Comparison of ENCODE assay signal across 7 mouse cellular contexts in genomic region chr7:127472060-127472459, GRCm38 (mm10). TPM values are rescaled to one million over a fixed set of nuclear protein-coding genes. Genes with fewer than 3 reads are reported as not detected.
A peak's percentile ranks its signal among the peaks of the same experiment; 100 is the strongest.
DNase-seq lines count a peak whose midpoint lies in the region; ATAC-seq and TF ChIP-seq lines count a peak whose summit lies in the region.

No protein-coding gene starts in this region.

- peak overlapping the region; percentile 96 for H3K27ac ChIP-seq in lung, postnatal 0 days (ENCODE audit: low read length)
- H3K27ac ChIP-seq in embryonic facial prominence, embryonic 12.5 days, result peak overlapping the region; percentile 99
- peak overlapping the region; percentile 99 for H3K27ac ChIP-seq in intestine, embryonic 16.5 days (ENCODE audit: low read length)
- H3K27ac ChIP-seq in olfactory bulb, adult 2 months (ENCODE audit: insufficient read depth, low read depth, low read length), result peak overlapping the region; percentile 74

- peaks cover 4% of the 10 kb centered on the region; the same call in 1 of the 2 replicates for H3K4me1 ChIP-seq in lung, postnatal 0 days (ENCODE audit: insufficient read depth, low read depth, low read length)
- peaks cover 15% of the 10 kb centered on the region for H3K4me1 ChIP-seq in embryonic facial prominence, embryonic 12.5 days
- H3K4me1 ChIP-seq in intestine, embryonic 16.5 days (ENCODE audit: control insufficient read depth, insufficient read depth, low read length), result peaks cover 11% of the 10 kb centered on the region
- peaks cover 6% of the 10 kb centered on the region; the same call in 1 of the 2 replicates for H3K4me1 ChIP-seq in olfactory bulb, adult 2 months (ENCODE audit: control insufficient read depth, insufficient read depth, low read length)

- peak overlapping the region; percentile 83 for H3K9ac ChIP-seq in lung, postnatal 0 days (replicated peaks; ENCODE audit: low read depth)
- peak overlapping the region; percentile 84 for H3K9ac ChIP-seq in embryonic facial prominence, embryonic 12.5 days
- peak overlapping the region; percentile 95 for H3K9ac ChIP-seq in intestine, embryonic 16.5 days (ENCODE audit: low read depth, low read length)

- peak; percentile 44 for DNase-seq in lung, postnatal 0 days (ENCODE audit: low spot score)
- DNase-seq in lung, postnatal 10 days, result no peak
- DNase-seq in adrenal gland, adult 2 months, result no peak

- no peak for ATAC-seq in lung, postnatal 0 days
- no peak for ATAC-seq in embryonic facial prominence, embryonic 12.5 days (ENCODE audit: insufficient number of reproducible peaks, insufficient read depth, low FRiP score, low TSS enrichment)
- ATAC-seq in intestine, embryonic 16.5 days, result no peak; the same call in 1 of the 2 replicates
- no peak for ATAC-seq in inflammation-experienced regulatory T-cells, adult 6 months

- TF ChIP-seq CTCF in lung, postnatal 0 days (IDR thresholded peaks at IDR 0.05), result no peak
- no peak for TF ChIP-seq CTCF in olfactory bulb, adult 2 months (IDR thresholded peaks at IDR 0.05; ENCODE audit: insufficient read depth, low read depth, low read length)

- peak overlapping the region; percentile 70 for H3K4me3 ChIP-seq in lung, postnatal 0 days (ENCODE audit: low read depth, low read length)
- peak overlapping the region; percentile 88 for H3K4me3 ChIP-seq in embryonic facial prominence, embryonic 12.5 days
- H3K4me3 ChIP-seq in intestine, embryonic 16.5 days (ENCODE audit: low read length), result peak overlapping the region; percentile 82
- H3K4me3 ChIP-seq in olfactory bulb, adult 2 months (ENCODE audit: insufficient read depth, low read depth, low read length), result peak overlapping the region; percentile 69

- TF ChIP-seq POLR2A in olfactory bulb, adult 2 months (IDR thresholded peaks at IDR 0.05; ENCODE audit: insufficient read depth, low read depth, low read length), result no peak

- H3K27me3 ChIP-seq in lung, postnatal 0 days (replicated peaks; ENCODE audit: insufficient read depth, low read length), result no peaks in the 10 kb centered on the region
- no peaks in the 10 kb centered on the region for H3K27me3 ChIP-seq in embryonic facial prominence, embryonic 12.5 days
- H3K27me3 ChIP-seq in intestine, embryonic 16.5 days (replicated peaks; ENCODE audit: control insufficient read depth, insufficient read depth, low read length), result no peaks in the 10 kb centered on the region

- TF ChIP-seq EP300 in lung, postnatal 0 days (IDR thresholded peaks at IDR 0.05), result no peak

- peaks cover 24% of the 10 kb centered on the region; the same call in 1 of the 2 replicates for H3K36me3 ChIP-seq in lung, postnatal 0 days (ENCODE audit: insufficient read depth, low read length)
- H3K36me3 ChIP-seq in embryonic facial prominence, embryonic 12.5 days, result peaks cover 43% of the 10 kb centered on the region
- peaks cover 27% of the 10 kb centered on the region for H3K36me3 ChIP-seq in intestine, embryonic 16.5 days (ENCODE audit: control insufficient read depth, insufficient read depth, low read length)

- no peaks in the 10 kb centered on the region for H3K9me3 ChIP-seq in lung, postnatal 0 days (ENCODE audit: low read length)
- no peaks in the 10 kb centered on the region for H3K9me3 ChIP-seq in embryonic facial prominence, embryonic 12.5 days
- H3K9me3 ChIP-seq in intestine, embryonic 16.5 days (ENCODE audit: control insufficient read depth, low read length), result peaks cover 3% of the 10 kb centered on the region; the same call in 1 of the 2 replicates

- peak overlapping the region; percentile 89 for H3K4me2 ChIP-seq in lung, postnatal 0 days (replicated peaks; ENCODE audit: low read depth, low read length)
- H3K4me2 ChIP-seq in embryonic facial prominence, embryonic 12.5 days (replicated peaks), result peak overlapping the region; percentile 87
- H3K4me2 ChIP-seq in intestine, embryonic 16.5 days (ENCODE audit: low read depth, low read length), result peak overlapping the region; percentile 89

- under 1% methylated on average over 7 of the region's 7 CpGs for WGBS in lung, postnatal 0 days
- WGBS in embryonic facial prominence, embryonic 12.5 days, result 1% methylated on average over 7 of the region's 7 CpGs
- WGBS in intestine, embryonic 16.5 days, result under 1% methylated on average over 7 of the region's 7 CpGs
- WGBS in olfactory bulb, adult 2 months, result 0% methylated on average over 7 of the region's 7 CpGs

RNA-seq across cellular contexts. Expression of gene Fbrs, which starts 6.9 kb away (rescaled TPM):
- polyA plus RNA-seq in lung, postnatal 0 days (2015; fragmentation: Nextera tagmentation; extraction: Ambion mirVana), result 9.9 and 11.1 TPM in 2 replicates
- polyA plus RNA-seq in embryonic facial prominence, embryonic 12.5 days (2016; fragmentation: Nextera tagmentation; extraction: Ambion mirVana), result 14.6 and 14.8 TPM in 2 replicates
- polyA plus RNA-seq in intestine, embryonic 16.5 days (2015; fragmentation: Nextera tagmentation; extraction: Ambion mirVana), result 8.0 and 8.9 TPM in 2 replicates
- polyA plus RNA-seq in olfactory bulb, adult 2 months (2012; ENCODE audit: insufficient read depth, insufficient read length, low replicate concordance, missing spikeins), result not detected in 2 replicates
- 10 to 100 TPM; 17.7 to 30.0 (median 19.5) TPM for polyA plus RNA-seq in inflammation-experienced regulatory T-cells, adult 6 months (2017; shearing (Covaris generic))
- total RNA-seq in adrenal gland, adult 2 months (2021), result 10 to 100 TPM; 54.8 to 90.7 TPM
- polyA plus RNA-seq in adrenal gland, adult 2 months (2012; rRNA removed), result 46.0 and 57.8 TPM in 2 replicates

RNA-seq across cellular contexts. Expression of gene Prr14, which starts 12.6 kb away (rescaled TPM):
- polyA plus RNA-seq in lung, postnatal 0 days (2015; fragmentation: Nextera tagmentation; extraction: Ambion mirVana), result 37.6 and 37.7 TPM in 2 replicates
- polyA plus RNA-seq in embryonic facial prominence, embryonic 12.5 days (2016; fragmentation: Nextera tagmentation; extraction: Ambion mirVana), result 47.5 and 48.7 TPM in 2 replicates
- 36.2 and 39.8 TPM in 2 replicates for polyA plus RNA-seq in intestine, embryonic 16.5 days (2015; fragmentation: Nextera tagmentation; extraction: Ambion mirVana)
- polyA plus RNA-seq in olfactory bulb, adult 2 months (2012; ENCODE audit: insufficient read depth, insufficient read length, low replicate concordance, missing spikeins), result not detected in 2 replicates
- polyA plus RNA-seq in inflammation-experienced regulatory T-cells, adult 6 months (2017; shearing (Covaris generic)), result 100 to 1,000 TPM; 151 to 194 (median 184) TPM
- total RNA-seq in adrenal gland, adult 2 months (2021), result 10 to 100 TPM; 49.0 to 56.8 TPM
- 73.2 and 87.0 TPM in 2 replicates for polyA plus RNA-seq in adrenal gland, adult 2 months (2012; rRNA removed)

RNA-seq across cellular contexts. Expression of gene Zfp689, which starts 23.1 kb away (rescaled TPM):
- polyA plus RNA-seq in lung, postnatal 0 days (2015; fragmentation: Nextera tagmentation; extraction: Ambion mirVana), result 2.6 and 3.5 TPM in 2 replicates
- 16.5 and 16.7 TPM in 2 replicates for polyA plus RNA-seq in embryonic facial prominence, embryonic 12.5 days (2016; fragmentation: Nextera tagmentation; extraction: Ambion mirVana)
- polyA plus RNA-seq in intestine, embryonic 16.5 days (2015; fragmentation: Nextera tagmentation; extraction: Ambion mirVana), result 4.5 and 5.9 TPM in 2 replicates
- not detected in 2 replicates for polyA plus RNA-seq in olfactory bulb, adult 2 months (2012; ENCODE audit: insufficient read depth, insufficient read length, low replicate concordance, missing spikeins)
- polyA plus RNA-seq in inflammation-experienced regulatory T-cells, adult 6 months (2017; shearing (Covaris generic)), result 1 to 10 TPM; 4.3 to 5.0 (median 4.7) TPM
- total RNA-seq in adrenal gland, adult 2 months (2021), result 1 to 10 TPM; 3.9 to 4.6 TPM
- polyA plus RNA-seq in adrenal gland, adult 2 months (2012; rRNA removed), result 7.0 and 7.1 TPM in 2 replicates

RNA-seq across cellular contexts. Expression of gene Srcap, which starts 39.7 kb away (rescaled TPM):
- polyA plus RNA-seq in lung, postnatal 0 days (2015; fragmentation: Nextera tagmentation; extraction: Ambion mirVana), result 19.2 and 19.3 TPM in 2 replicates
- polyA plus RNA-seq in embryonic facial prominence, embryonic 12.5 days (2016; fragmentation: Nextera tagmentation; extraction: Ambion mirVana), result 88.0 and 88.4 TPM in 2 replicates
- 18.4 and 18.6 TPM in 2 replicates for polyA plus RNA-seq in intestine, embryonic 16.5 days (2015; fragmentation: Nextera tagmentation; extraction: Ambion mirVana)
- polyA plus RNA-seq in olfactory bulb, adult 2 months (2012; ENCODE audit: insufficient read depth, insufficient read length, low replicate concordance, missing spikeins), result 110 and 137 TPM in 2 replicates
- polyA plus RNA-seq in inflammation-experienced regulatory T-cells, adult 6 months (2017; shearing (Covaris generic)), result 10 to 100 TPM in 1 of 3 experiments, 1 to 10 TPM in 2; 6.2 to 19.0 (median 9.0) TPM
- 10 to 100 TPM; 68.6 to 90.2 TPM for total RNA-seq in adrenal gland, adult 2 months (2021)
- 29.3 and 41.2 TPM in 2 replicates for polyA plus RNA-seq in adrenal gland, adult 2 months (2012; rRNA removed)

RNA-seq across cellular contexts. Expression of gene Gm42715, which starts 47.3 kb away (rescaled TPM):
- 9.3 and 10.3 TPM in 2 replicates for polyA plus RNA-seq in lung, postnatal 0 days (2015; fragmentation: Nextera tagmentation; extraction: Ambion mirVana)
- 16.9 and 17.2 TPM in 2 replicates for polyA plus RNA-seq in embryonic facial prominence, embryonic 12.5 days (2016; fragmentation: Nextera tagmentation; extraction: Ambion mirVana)
- polyA plus RNA-seq in intestine, embryonic 16.5 days (2015; fragmentation: Nextera tagmentation; extraction: Ambion mirVana), result 10.8 and 11.3 TPM in 2 replicates
- not detected in 2 replicates for polyA plus RNA-seq in olfactory bulb, adult 2 months (2012; ENCODE audit: insufficient read depth, insufficient read length, low replicate concordance, missing spikeins)
- polyA plus RNA-seq in inflammation-experienced regulatory T-cells, adult 6 months (2017; shearing (Covaris generic)), result 10 to 100 TPM; 22.6 to 29.7 (median 25.3) TPM
- 10 to 100 TPM; 19.1 to 19.7 TPM for total RNA-seq in adrenal gland, adult 2 months (2021)
- polyA plus RNA-seq in adrenal gland, adult 2 months (2012; rRNA removed), result 4.0 and 6.7 TPM in 2 replicates

Comparison
In these comparisons a context has a peak if more than half of its experiments do, and no peak if none do; other contexts are left out.
1. RNA of gene Prr14, which starts 12.6 kb away (polyA plus RNA-seq): 151 to 194 TPM in inflammation-experienced regulatory T-cells, adult 6 months, 73.2 to 87.0 TPM in adrenal gland, adult 2 months, 47.5 to 48.7 TPM in embryonic facial prominence, embryonic 12.5 days, 37.6 to 37.7 TPM in lung, postnatal 0 days and 36.2 to 39.8 TPM in intestine, embryonic 16.5 days; not detected in olfactory bulb, adult 2 months; every median in the first group is over 10 times any median in the second.
2. Peak in every context shown above with its lines, with median percentiles within 50 percentile points of each other: H3K27ac ChIP-seq, H3K4me2 ChIP-seq, H3K4me3 ChIP-seq and H3K9ac ChIP-seq.